Mouse (Mus musculus) heart, embryonic 16.5 days (tissue): ENCODE data around the gene Cd101. TPM values are rescaled to one million over a fixed set of nuclear protein-coding genes. Genes with fewer than 3 reads are reported as not detected.

Experiments
- ATAC-seq: fragments of 200-750 bp; cut with Nextera tagmentation; replicated peaks from 2 replicates; pipeline ENCODE4 v1.8.0; 2017; ENCODE audit warnings: moderate number of reproducible peaks; ENCODE audit not compliant: insufficient read depth, low FRiP score; ENCODE audit errors: extremely low read depth
- H3K27ac ChIP-seq: fragments of 300-500 bp; sonication (generic); 2 replicates; pipeline ENCODE4 v1.5.1; 2014; ENCODE audit warnings: mild to moderate bottlenecking, low read length, control low read depth, moderate library complexity
- H3K27me3 ChIP-seq: fragments of 300-500 bp; sonication (generic); 2 replicates; pipeline ENCODE4 v1.6.1; 2014; ENCODE audit warnings: low read length, mixed read lengths; ENCODE audit not compliant: control insufficient read depth, insufficient read depth
- H3K36me3 ChIP-seq: fragments of 300-500 bp; sonication (generic); 2 replicates; pipeline ENCODE4 v1.6.1; 2014; ENCODE audit not compliant: control insufficient read depth, insufficient read depth
- H3K4me1 ChIP-seq: fragments of 300-500 bp; sonication (generic); 2 replicates; pipeline ENCODE4 v1.6.1; 2014; ENCODE audit warnings: low read length, mixed read lengths; ENCODE audit not compliant: control insufficient read depth, insufficient read depth
- H3K4me2 ChIP-seq: fragments of 300-500 bp; sonication (generic); 2 replicates; pipeline ENCODE4 v1.6.1; 2014; ENCODE audit warnings: low read depth, mild to moderate bottlenecking, control low read depth, low read length
- H3K4me3 ChIP-seq: fragments of 300-500 bp; sonication (generic); 2 replicates; pipeline ENCODE4 v1.5.1; 2014; ENCODE audit warnings: mild to moderate bottlenecking, control low read depth, low read length
- H3K9ac ChIP-seq: fragments of 300-500 bp; sonication (generic); 2 replicates; pipeline ENCODE4 v1.6.1; 2014; ENCODE audit warnings: low read length, control low read depth
- H3K9me3 ChIP-seq: fragments of 300-500 bp; sonication (generic); replicated peaks from 2 replicates; pipeline ENCODE4 v1.6.1; 2016; ENCODE audit warnings: low read length; ENCODE audit not compliant: control insufficient read depth
- WGBS: fragments of 180-500 bp; shearing (Covaris S2); extraction: QIAGEN DNeasy Blood & Tissue Kit; methylation state at CpG from one replicate; pipeline ENCODE4 v1.1.7; 2014; 5-methylcytosine and 5-hydroxymethylcytosine counted together
- polyA plus RNA-seq: library from polyadenylated mRNA; unstranded; fragments of >200 nt; fragmentation: Nextera tagmentation; extraction: Ambion mirVana; gene quantifications from 2 replicates; pipeline ENCODE4 v1.2.1, GENCODE M21; 2015

The Cd101 gene
- polyA plus RNA-seq, 1 experiment from 2014 or later, result 0.45 TPM

DNA sequence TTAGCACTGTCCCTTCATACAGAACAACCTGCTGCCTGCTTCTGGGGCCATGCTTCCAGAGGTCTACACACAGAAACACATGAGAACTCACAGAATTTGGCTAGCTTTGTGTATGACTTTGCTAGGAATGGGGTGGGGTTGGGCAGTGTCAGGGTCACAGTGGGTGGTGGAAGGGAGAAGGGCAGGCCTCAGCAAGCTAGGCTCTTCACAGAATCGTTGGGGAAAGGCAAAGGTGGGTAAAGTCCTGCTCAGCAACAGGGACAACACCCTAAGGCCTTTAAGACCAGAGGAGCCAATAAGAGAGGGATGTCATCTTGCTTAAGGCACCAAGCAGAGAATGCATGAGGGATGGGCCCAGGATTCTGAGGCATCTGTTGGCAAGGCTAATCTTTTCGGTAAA is 19.4 kb upstream of the Cd101 start:
- 70% methylated on average over 2 of the region's 2 CpGs for WGBS
- Histone ChIP-seq H3K27ac (no peak overlapping the region), H3K4me2 (no peak overlapping the region), H3K4me3 (no peak overlapping the region), H3K9ac (no peak overlapping the region), H3K9me3 (no peaks in the 10 kb centered on the region), H3K36me3 (peaks cover 20% of the 10 kb centered on the region), H3K4me1 (peaks cover 26% of the 10 kb centered on the region), H3K27me3 (no peaks in the 10 kb centered on the region)
- no peak for ATAC-seq

DNA sequence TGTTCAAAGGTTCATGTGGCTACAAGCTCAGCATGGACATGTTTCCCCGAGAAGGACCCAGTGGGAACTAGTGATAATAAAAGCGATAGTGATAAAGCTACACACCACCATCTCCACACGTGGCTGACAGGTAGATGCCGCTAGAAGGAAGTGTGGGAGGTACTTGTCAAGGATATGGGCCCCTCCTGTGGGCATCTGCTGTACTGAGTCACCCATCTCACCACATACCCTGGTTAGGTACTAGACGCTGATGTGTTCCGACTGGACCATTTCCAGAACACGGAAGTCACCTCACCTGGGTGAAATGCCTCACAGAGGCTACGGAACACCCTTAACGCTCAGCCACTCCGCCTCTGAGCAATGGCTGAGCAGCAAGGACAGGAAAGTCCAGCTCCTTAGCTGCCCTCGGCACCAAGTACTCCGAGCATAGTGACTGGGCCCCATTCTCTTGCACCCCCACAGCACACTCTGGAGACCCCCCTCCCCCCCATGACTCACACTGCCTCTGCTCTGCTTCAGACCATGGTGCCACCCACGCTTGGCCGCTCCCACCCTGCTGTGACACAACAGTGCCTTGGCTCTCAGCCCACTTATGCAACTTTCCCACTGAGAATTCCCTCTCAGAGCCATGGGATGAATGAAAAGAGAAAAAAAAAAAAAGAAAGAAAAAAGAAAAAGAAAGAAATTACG is 18.4 kb upstream of the Cd101 start:
- 0 out of 2 replicates have a peak, but pooled peaks have one; percentile 30 for ATAC-seq
- 74% methylated on average over 15 of the region's 15 CpGs for WGBS
- no peak overlapping the region for H3K27ac ChIP-seq

GRCm38 (mm10) chr3:101045431-101045830 is 16.1 kb upstream of the Cd101 start:
- Histone ChIP-seq H3K9me3 (no peaks in the 10 kb centered on the region), H3K4me3 (no peak overlapping the region), H3K4me1 (peaks cover 20% of the 10 kb centered on the region), H3K36me3 (peaks cover 31% of the 10 kb centered on the region; the same call in 1 of the 2 replicates), H3K27ac (peak overlapping the region; percentile 47), H3K9ac (0 out of 2 replicates have a peak overlapping the region, but pooled peaks have one; percentile 8), H3K4me2 (no peak overlapping the region), H3K27me3 (no peaks in the 10 kb centered on the region)
- ATAC-seq, result peak; percentile 77
- WGBS, result 54% methylated on average over 15 of the region's 15 CpGs

More for the DNA sequence above, 18.4 kb upstream of the Cd101 start:
- H3K4me1 ChIP-seq, result peaks cover 26% of the 10 kb centered on the region
- H3K4me3 ChIP-seq, result no peak overlapping the region
- peaks cover 23% of the 10 kb centered on the region for H3K36me3 ChIP-seq
- H3K27me3 ChIP-seq, result no peaks in the 10 kb centered on the region
- H3K4me2 ChIP-seq, result no peak overlapping the region
- H3K9me3 ChIP-seq, result no peaks in the 10 kb centered on the region
- no peak overlapping the region for H3K9ac ChIP-seq

- Histone ChIP-seq H3K27me3 (no peaks in the 10 kb centered on the region), H3K9ac (no peak overlapping the region), H3K9me3 (no peaks in the 10 kb centered on the region), H3K4me2 (no peak overlapping the region), H3K4me3 (no peak overlapping the region), H3K4me1 (peaks cover 20% of the 10 kb centered on the region), H3K36me3 (peaks cover 31% of the 10 kb centered on the region; the same call in 1 of the 2 replicates), H3K27ac (no peak overlapping the region; the same call in 1 of the 2 replicates)
- no peak for ATAC-seq
- WGBS, result 83% methylated on average over 6 of the region's 6 CpGs
Measured at GRCm38 (mm10) chr3:101044686-101045085, 15.3 kb upstream of the Cd101 start.

GRCm38 (mm10) chr3:101041997-101042396 is 12.6 kb upstream of the Cd101 start:
- ATAC-seq, result no peak
- Histone ChIP-seq H3K36me3 (peaks cover 20% of the 10 kb centered on the region), H3K9me3 (no peaks in the 10 kb centered on the region), H3K4me1 (peaks cover 17% of the 10 kb centered on the region), H3K27me3 (no peaks in the 10 kb centered on the region), H3K4me2 (no peak overlapping the region), H3K4me3 (no peak overlapping the region), H3K27ac (no peak overlapping the region), H3K9ac (no peak overlapping the region)
- WGBS, result 87% methylated on average over 7 of the region's 7 CpGs

DNA sequence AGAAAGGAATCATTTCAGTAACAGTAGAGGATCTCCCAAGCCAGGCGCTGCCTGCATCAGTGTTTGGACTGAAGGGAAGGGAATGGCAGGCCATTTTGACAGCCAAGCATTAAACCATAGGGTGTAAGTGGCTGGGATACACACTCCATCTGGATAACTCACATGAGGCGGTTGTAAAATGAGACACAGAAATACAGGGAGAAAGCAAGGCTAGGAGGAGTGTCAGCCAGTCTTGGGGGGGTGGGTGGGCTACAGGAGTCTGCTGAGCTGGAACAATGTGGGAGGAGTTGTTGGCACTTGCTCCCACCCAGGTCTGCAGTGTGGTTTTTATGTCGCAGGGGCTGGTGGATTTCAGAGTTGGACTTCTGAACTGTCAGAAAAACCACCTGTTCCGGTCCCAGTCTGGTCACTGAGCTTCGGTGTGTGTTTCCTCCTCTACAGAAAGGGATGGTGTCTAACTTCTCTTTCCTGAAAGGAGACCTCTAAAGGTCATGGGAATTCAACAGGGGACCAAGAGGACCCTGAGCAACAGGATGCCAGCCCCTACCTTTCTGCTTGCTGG is 8.7 kb upstream of the Cd101 start:
- H3K36me3 ChIP-seq, result peaks cover 15% of the 10 kb centered on the region
- no peaks in the 10 kb centered on the region for H3K9me3 ChIP-seq
- peaks cover 6% of the 10 kb centered on the region; the same call in 1 of the 2 replicates for H3K4me1 ChIP-seq
- no peak overlapping the region for H3K4me3 ChIP-seq
- H3K4me2 ChIP-seq, result no peak overlapping the region
- WGBS, result 80% methylated on average over 5 of the region's 5 CpGs
- H3K27ac ChIP-seq, result no peak overlapping the region
- no peak for ATAC-seq
- H3K9ac ChIP-seq, result no peak overlapping the region
- H3K27me3 ChIP-seq, result no peaks in the 10 kb centered on the region

DNA sequence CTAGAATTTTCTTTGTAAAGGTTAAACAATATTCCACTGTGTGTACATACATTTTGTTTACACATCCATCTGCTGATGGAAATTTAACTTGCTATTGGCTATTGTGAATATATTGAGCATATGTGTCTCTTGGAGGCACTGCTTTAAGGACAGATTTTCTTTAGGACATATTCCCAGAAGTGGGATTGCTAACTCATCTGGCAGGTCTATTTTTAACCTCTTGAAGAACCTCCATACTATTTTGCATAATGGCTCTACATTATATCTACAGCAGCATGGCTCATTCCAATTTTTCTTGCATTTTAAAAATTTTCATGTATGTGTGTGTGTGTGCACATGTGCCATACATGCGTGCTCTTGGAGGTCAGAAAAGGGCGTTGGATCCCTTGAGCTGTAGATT is 6.6 kb upstream of the Cd101 start:
- no peak overlapping the region for H3K4me3 ChIP-seq
- H3K27me3 ChIP-seq, result no peaks in the 10 kb centered on the region
- 95% methylated on average over 2 of the region's 2 CpGs for WGBS
- no peak overlapping the region for H3K9ac ChIP-seq
- no peak for ATAC-seq
- H3K4me2 ChIP-seq, result no peak overlapping the region
- no peak overlapping the region for H3K27ac ChIP-seq
- H3K4me1 ChIP-seq, result peaks cover 19% of the 10 kb centered on the region
- no peaks in the 10 kb centered on the region for H3K9me3 ChIP-seq
- H3K36me3 ChIP-seq, result peaks cover 6% of the 10 kb centered on the region

DNA sequence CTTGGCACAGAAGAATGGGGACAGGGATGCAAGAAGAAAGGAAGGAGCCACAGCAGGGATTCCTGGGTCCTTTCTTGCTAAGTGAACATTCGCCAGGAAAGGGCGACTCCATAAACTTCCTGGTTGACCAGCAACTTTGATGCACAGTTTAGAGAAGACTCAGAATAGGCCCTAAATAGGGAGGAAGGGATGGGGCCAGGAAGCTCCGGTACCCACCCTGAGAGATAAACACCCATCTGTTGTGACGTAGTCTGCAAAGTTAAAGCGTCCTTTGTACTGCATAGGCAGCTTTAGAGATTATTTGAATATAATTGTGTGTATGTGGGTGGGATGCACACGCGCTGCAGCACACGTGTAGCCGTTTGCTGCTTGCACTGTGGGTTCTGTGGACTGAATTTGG is 5.2 kb upstream of the Cd101 start:
- Histone ChIP-seq H3K9me3 (no peaks in the 10 kb centered on the region), H3K4me1 (peaks cover 25% of the 10 kb centered on the region), H3K4me2 (no peak overlapping the region), H3K27ac (no peak overlapping the region), H3K4me3 (no peak overlapping the region), H3K36me3 (no peaks in the 10 kb centered on the region; the same call in 1 of the 2 replicates), H3K9ac (no peak overlapping the region), H3K27me3 (no peaks in the 10 kb centered on the region)
- 88% methylated on average over 9 of the region's 9 CpGs for WGBS
- ATAC-seq, result no peak

DNA sequence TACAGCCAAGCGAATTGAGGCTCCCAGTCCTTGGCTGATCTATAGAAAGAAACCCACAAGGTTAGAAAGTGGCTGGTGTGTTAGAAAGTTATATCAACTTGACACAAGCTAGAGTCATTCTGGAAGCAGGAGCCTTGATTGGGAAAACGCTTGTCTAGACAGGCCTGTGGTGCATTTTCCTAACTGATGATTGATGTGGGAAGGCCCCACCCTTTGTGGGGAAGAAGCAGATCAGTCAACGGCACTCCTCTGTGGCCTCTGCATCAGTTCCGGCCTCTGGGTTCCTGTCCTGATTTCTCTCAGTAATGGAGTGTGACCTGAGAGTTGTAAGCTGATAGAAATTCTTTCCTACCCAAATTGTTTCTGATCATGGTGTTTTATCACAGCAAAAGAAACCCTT is 4.3 kb upstream of the Cd101 start:
- Histone ChIP-seq H3K27ac (no peak overlapping the region), H3K4me1 (peaks cover 25% of the 10 kb centered on the region), H3K27me3 (no peaks in the 10 kb centered on the region), H3K4me3 (no peak overlapping the region), H3K36me3 (no peaks in the 10 kb centered on the region; the same call in 1 of the 2 replicates), H3K9me3 (no peaks in the 10 kb centered on the region), H3K9ac (no peak overlapping the region), H3K4me2 (no peak overlapping the region)
- ATAC-seq, result no peak
- WGBS, result 33% methylated on average over 4 of the region's 4 CpGs
